Mouse (Mus musculus): ENCODE measurements around the gene Olfr1373.

Gene Olfr1373

DNA sequence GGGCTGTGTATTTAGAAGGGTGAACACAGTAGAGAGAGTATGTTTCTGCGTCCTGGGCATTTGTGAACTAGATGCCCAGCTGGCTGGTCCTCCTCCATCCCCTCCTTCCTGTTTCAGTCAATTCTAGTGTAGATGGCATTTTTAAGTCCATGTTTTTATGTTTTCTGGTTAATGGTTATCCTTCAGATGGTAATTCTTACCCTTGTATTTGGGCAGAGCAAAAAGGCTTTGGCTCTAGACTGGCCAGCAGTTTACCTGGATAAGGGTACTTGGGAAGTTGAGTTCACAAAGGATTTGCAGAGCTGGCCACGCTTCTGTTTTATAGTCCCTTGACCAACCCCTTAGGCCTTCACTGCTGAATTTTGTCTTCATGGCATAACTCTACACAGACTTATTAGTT, 39.3 kb downstream of the Olfr1373 start:
- DNase-seq (ENCODE audit: low read depth): no peak

DNA sequence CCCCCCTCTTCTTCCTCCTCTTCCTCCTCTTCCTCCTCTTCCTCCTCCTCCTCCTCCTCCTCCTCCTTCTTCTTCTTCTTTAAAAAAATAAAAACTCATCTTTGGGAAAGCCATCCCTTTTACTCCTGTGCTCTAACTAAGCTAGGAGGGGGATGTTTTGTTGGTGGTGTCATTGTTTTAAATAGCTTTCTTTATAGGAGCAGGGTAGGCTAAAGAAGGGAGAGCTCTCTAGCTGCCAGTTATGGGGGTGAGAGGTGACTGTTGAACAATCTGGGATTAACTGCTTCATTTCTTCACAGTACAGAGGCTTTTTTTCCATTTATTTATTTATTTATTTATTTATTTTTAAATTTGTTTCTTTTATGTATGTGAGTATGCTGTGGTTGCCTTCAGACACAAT, 39.8 kb downstream of the Olfr1373 start:
- DNase-seq (ENCODE audit: low read depth): no peak

GRCm38 (mm10) chr11:52102977-52103376, 42.4 kb downstream of the Olfr1373 start:
- DNase-seq (ENCODE audit: low read depth): no peak

DNA sequence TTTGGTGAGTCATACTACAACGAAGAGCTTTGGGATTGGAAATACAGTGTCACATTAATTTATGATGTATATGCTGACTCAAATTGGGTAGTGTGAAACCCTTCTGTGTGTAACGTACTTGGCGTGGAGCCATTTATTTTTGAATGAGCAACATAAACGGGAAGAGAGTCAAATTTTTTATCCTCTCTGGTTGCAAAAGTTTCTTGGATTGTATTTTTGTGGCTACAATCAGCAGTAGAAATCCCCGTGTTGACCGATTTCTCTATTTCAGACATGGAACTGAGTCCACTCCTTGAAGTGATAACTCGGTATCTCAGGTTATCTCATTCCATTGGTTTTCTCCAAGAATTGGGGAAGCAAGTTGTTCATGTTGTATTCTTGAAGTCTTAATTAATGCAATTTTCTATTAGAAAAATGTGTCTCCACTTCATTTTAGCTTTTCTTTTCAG, 45.5 kb downstream of the Olfr1373 start:
- DNase-seq (ENCODE audit: low read depth): no peak

DNA sequence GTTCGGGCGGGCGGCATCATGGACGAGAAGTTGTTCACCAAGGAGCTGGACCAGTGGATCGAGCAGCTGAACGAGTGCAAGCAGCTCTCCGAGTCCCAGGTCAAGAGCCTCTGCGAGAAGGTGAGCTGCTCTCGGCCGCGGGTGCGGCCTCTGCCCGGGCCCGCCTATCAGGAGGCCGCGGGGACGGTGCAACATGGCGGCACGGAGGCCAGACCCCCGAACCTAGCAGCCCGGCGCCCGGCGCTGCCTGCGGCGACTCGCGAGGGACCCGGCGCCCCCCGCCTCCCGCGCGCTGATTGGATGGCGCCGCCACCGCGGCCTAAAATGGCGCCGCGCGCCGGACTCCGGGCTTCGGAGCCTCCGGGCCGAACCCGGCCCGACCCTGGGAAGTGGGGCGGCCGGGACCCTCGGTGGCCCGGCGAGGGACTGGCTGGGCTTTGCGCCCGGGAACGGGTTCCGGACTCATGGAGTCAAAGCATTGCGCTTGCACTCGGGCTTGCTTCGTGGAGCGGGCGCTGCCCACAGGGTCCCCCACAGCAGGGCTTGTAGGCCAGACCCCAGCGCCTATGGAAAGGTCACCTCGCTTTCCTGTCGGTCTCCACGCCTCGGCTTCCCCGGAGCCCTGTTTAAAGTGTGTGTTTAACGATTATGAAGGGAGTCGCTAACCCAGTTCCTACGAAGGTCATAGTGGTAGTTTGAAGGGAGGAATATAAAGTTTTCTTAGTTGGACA, 46.1 kb downstream of the Olfr1373 start:
- peak; percentile 46 for DNase-seq (ENCODE audit: low read depth)

DNA sequence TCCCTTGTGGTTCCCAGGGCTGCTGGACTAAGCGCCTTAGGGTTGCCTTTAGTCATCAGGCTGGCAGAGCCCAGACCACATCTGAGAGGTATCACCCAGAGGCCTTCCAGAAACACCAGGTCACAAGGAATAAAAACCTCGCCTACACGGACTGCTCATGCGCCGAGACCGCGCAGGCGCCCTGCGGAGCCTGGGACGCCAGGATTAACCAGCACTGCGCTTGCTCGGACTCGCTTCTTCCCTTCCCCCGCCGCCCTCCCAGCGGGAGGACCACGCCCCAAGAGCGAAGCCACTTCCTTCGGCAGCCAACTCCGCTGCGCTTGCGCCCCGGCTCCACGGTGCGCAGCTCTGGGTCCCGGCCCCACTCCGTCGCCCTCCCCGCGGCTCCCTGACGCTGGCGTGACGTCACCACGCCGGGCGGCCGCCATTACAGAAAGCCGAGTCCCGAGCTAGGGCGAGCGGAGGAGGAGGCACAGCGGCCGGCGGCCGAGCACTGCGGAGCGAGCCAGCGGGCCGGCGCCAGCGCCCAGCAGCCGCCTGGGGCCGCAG, 46.9 kb downstream of the Olfr1373 start, which contains the start of gene Ppp2ca:
Ppp2ca (plus strand) TSS at position 284 of the 549 bp plus-strand sequence.
- peak; percentile 97 for DNase-seq (ENCODE audit: low read depth)

DNA sequence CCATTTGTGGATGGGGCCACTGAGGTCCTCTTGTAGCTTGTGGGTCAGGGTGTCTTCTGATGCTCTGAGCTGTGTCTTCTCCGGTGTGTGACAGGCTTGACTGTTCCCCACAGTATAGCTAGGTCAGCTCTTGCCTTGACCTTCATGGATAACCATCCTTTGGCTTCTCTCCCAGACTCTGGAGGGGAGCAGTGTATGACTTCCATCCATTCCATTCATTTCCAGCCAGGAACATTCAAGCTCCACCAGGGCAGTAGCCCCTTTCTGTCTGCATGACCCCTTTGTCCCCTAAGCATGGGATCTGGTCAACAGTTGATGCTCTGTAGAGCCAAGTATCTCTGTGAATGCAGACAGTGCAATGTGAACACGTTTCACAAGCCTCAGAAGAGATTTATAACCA, 47.7 kb downstream of the Olfr1373 start:
- DNase-seq (ENCODE audit: low read depth): no peak

DNA sequence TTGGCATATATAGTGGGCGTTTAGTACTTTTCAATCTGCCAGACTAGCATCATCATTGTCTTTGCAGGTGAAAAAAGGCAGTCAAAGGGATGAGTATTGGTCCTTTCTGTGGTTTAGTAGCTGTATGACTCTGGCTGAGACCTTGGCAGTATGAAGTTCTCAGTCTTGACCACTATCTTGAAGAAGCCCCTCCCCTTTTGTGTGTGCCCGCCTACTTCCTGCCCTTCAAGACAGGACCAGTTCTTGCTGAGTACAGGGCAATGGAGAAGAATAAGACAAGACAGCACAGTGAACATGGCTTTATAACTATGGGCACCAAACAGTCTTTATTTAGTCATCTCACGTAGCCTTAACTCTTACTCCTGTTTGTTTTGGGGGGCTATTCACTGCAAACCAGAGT, 48.3 kb downstream of the Olfr1373 start:
- no peak for DNase-seq (ENCODE audit: low read depth)

All from c-Kit-positive CD71-negative TER-119-negative erythroid progenitor cells, embryonic 14.5 days (primary cell).